Mouse (Mus musculus) hindbrain, embryonic 13.5 days (tissue): Measurements from ENCODE around the gene Gprc6a. TPM values are rescaled to one million over a fixed set of nuclear protein-coding genes. Genes with fewer than 3 reads are reported as not detected.

Experiments used
- ATAC-seq: fragments of 200-750 bp; cut with Nextera tagmentation; 2 replicates; pipeline ENCODE4 v1.8.0; 2017; ENCODE audit warnings: moderate TSS enrichment; ENCODE audit not compliant: low FRiP score
- H3K27ac ChIP-seq: fragments of 300-500 bp; sonication (generic); 2 replicates; pipeline ENCODE4 v1.5.1; 2015; ENCODE audit warnings: inconsistent platforms, mild to moderate bottlenecking, moderate library complexity
- H3K27me3 ChIP-seq: fragments of 300-500 bp; sonication (generic); 2 replicates; pipeline ENCODE4 v1.6.1; 2015; ENCODE audit warnings: mild to moderate bottlenecking, inconsistent platforms
- H3K36me3 ChIP-seq: fragments of 300-500 bp; sonication (generic); 2 replicates; pipeline ENCODE4 v1.6.1; 2015; ENCODE audit warnings: mild to moderate bottlenecking, inconsistent platforms
- H3K4me1 ChIP-seq: fragments of 300-500 bp; sonication (generic); replicated peaks from 2 replicates; pipeline ENCODE4 v1.6.1; 2015; ENCODE audit warnings: inconsistent platforms
- H3K4me2 ChIP-seq: fragments of 300-500 bp; sonication (generic); 2 replicates; pipeline ENCODE4 v1.6.1; 2015; ENCODE audit warnings: inconsistent platforms, mild to moderate bottlenecking, moderate library complexity
- H3K4me3 ChIP-seq: fragments of 300-500 bp; sonication (generic); 2 replicates; pipeline ENCODE4 v1.5.1; 2015; ENCODE audit warnings: mild to moderate bottlenecking, inconsistent platforms
- H3K9ac ChIP-seq: fragments of 300-500 bp; sonication (generic); 2 replicates; pipeline ENCODE4 v1.6.1; 2015; ENCODE audit warnings: mild to moderate bottlenecking, inconsistent platforms
- H3K9me3 ChIP-seq: fragments of 300-500 bp; sonication (generic); 2 replicates; pipeline ENCODE4 v1.6.1; 2016; ENCODE audit warnings: inconsistent platforms
- WGBS: fragments of 180-500 bp; shearing (Covaris S2); methylation state at CpG from one replicate; pipeline ENCODE4 v1.1.7; 2015; 5-methylcytosine and 5-hydroxymethylcytosine counted together
- polyA plus RNA-seq: library from polyadenylated mRNA; unstranded; fragments of >200 nt; fragmentation: Nextera tagmentation; extraction: Ambion mirVana; gene quantifications from 2 replicates; pipeline ENCODE4 v1.2.1, GENCODE M21; 2015

Gene Gprc6a
- polyA plus RNA-seq, result not detected in 2 replicates

GRCm38 (mm10) chr10:51631411-51632136 is at the start of gene Gprc6a:
Gene Gprc6a (minus strand): TSS chr10:51631461.
- H3K9me3 ChIP-seq, result no peaks in the 10 kb centered on the region
- no peaks in the 10 kb centered on the region for H3K4me1 ChIP-seq
- 77% methylated on average over 8 of the region's 8 CpGs for WGBS
- H3K27me3 ChIP-seq, result no peaks in the 10 kb centered on the region
- H3K9ac ChIP-seq, result no peak within 1 kb of the TSS
- H3K4me3 ChIP-seq, result no peak within 1 kb of the TSS
- no peak within 1 kb of the TSS for H3K27ac ChIP-seq
- H3K36me3 ChIP-seq, result no peaks in the 10 kb centered on the region
- ATAC-seq, result no peak
- no peak within 1 kb of the TSS for H3K4me2 ChIP-seq

- Histone ChIP-seq H3K4me3 (peak overlapping the region; percentile 53), H3K27ac (no peak overlapping the region), H3K9ac (peak overlapping the region; percentile 68; the same call in 1 of the 2 replicates), H3K9me3 (no peaks in the 10 kb centered on the region), H3K27me3 (peaks cover 34% of the 10 kb centered on the region), H3K36me3 (no peaks in the 10 kb centered on the region), H3K4me1 (peaks cover 14% of the 10 kb centered on the region), H3K4me2 (peak overlapping the region; percentile 96)
- 5% methylated on average over 10 of the region's 10 CpGs for whole genome bisulfite sequencing
- 0 out of 2 replicates have a peak, but pooled peaks have one; percentile 39 for ATAC-seq
Measured at GRCm38 (mm10) chr10:51678251-51678639, 47.0 kb upstream of the Gprc6a start.

GRCm38 (mm10) chr10:51677548-51678250 is 46.4 kb upstream of the Gprc6a start, which contains the start of gene Rfx6:
Gene Rfx6 (plus strand): TSS chr10:51677756.
- no peak within 1 kb of the TSS for H3K27ac ChIP-seq
- peak within 1 kb of the TSS; percentile 96 for H3K4me2 ChIP-seq
- H3K9ac ChIP-seq, result peak within 1 kb of the TSS; percentile 68
- ATAC-seq, result peak; percentile 88
- peak within 1 kb of the TSS; percentile 53 for H3K4me3 ChIP-seq
- H3K36me3 ChIP-seq, result no peaks in the 10 kb centered on the region
- H3K27me3 ChIP-seq, result peaks cover 34% of the 10 kb centered on the region
- no peaks in the 10 kb centered on the region for H3K9me3 ChIP-seq
- 0% methylated on average over 38 of the region's 38 CpGs for WGBS
- peaks cover 14% of the 10 kb centered on the region for H3K4me1 ChIP-seq

GRCm38 (mm10) chr10:51672082-51672779 is 41.0 kb upstream of the Gprc6a start:
- no peak overlapping the region for H3K9ac ChIP-seq
- peaks cover 19% of the 10 kb centered on the region for H3K27me3 ChIP-seq
- no peaks in the 10 kb centered on the region for H3K9me3 ChIP-seq
- peaks cover 2% of the 10 kb centered on the region; the same call in 1 of the 2 replicates for H3K4me1 ChIP-seq
- no peak overlapping the region for H3K4me2 ChIP-seq
- H3K36me3 ChIP-seq, result no peaks in the 10 kb centered on the region
- WGBS, result 52% methylated on average over 1 of the region's 1 CpGs
- H3K27ac ChIP-seq, result no peak overlapping the region
- ATAC-seq, result no peak; the same call in 1 of the 2 replicates
- H3K4me3 ChIP-seq, result no peak overlapping the region

- Histone ChIP-seq H3K4me2 (no peak overlapping the region), H3K36me3 (no peaks in the 10 kb centered on the region), H3K4me3 (no peak overlapping the region), H3K27me3 (peaks cover 13% of the 10 kb centered on the region), H3K4me1 (no peaks in the 10 kb centered on the region), H3K27ac (no peak overlapping the region), H3K9ac (no peak overlapping the region), H3K9me3 (no peaks in the 10 kb centered on the region)
- WGBS, result 90% methylated on average over 4 of the region's 4 CpGs
- ATAC-seq, result no peak
Measured at GRCm38 (mm10) chr10:51671583-51671982, 40.3 kb upstream of the Gprc6a start.

- no peak overlapping the region for H3K4me2 ChIP-seq
- H3K36me3 ChIP-seq, result no peaks in the 10 kb centered on the region
- no peaks in the 10 kb centered on the region for H3K4me1 ChIP-seq
- no peaks in the 10 kb centered on the region for H3K9me3 ChIP-seq
- no peak overlapping the region for H3K9ac ChIP-seq
- H3K4me3 ChIP-seq, result no peak overlapping the region
- no peaks in the 10 kb centered on the region for H3K27me3 ChIP-seq
- no peak overlapping the region for H3K27ac ChIP-seq
- ATAC-seq, result no peak
Measured at GRCm38 (mm10) chr10:51669334-51669733, 38.1 kb upstream of the Gprc6a start.

- H3K9ac ChIP-seq, result no peak overlapping the region
- no peaks in the 10 kb centered on the region for H3K36me3 ChIP-seq
- H3K4me1 ChIP-seq, result no peaks in the 10 kb centered on the region
- WGBS, result 75% methylated on average over 1 of the region's 1 CpGs
- H3K4me2 ChIP-seq, result no peak overlapping the region
- no peak overlapping the region for H3K27ac ChIP-seq
- no peaks in the 10 kb centered on the region for H3K9me3 ChIP-seq
- no peak for ATAC-seq
- no peaks in the 10 kb centered on the region for H3K27me3 ChIP-seq
- H3K4me3 ChIP-seq, result no peak overlapping the region
Measured at GRCm38 (mm10) chr10:51657324-51657723, 26.1 kb upstream of the Gprc6a start.

- 78% methylated on average over 3 of the region's 3 CpGs for WGBS
- Histone ChIP-seq H3K36me3 (no peaks in the 10 kb centered on the region), H3K4me3 (no peak overlapping the region), H3K27ac (no peak overlapping the region), H3K27me3 (no peaks in the 10 kb centered on the region), H3K4me1 (no peaks in the 10 kb centered on the region), H3K4me2 (no peak overlapping the region), H3K9ac (no peak overlapping the region), H3K9me3 (no peaks in the 10 kb centered on the region)
- ATAC-seq, result no peak
Measured at GRCm38 (mm10) chr10:51649506-51650221, 18.4 kb upstream of the Gprc6a start.

- Histone ChIP-seq H3K9me3 (no peaks in the 10 kb centered on the region), H3K9ac (no peak overlapping the region), H3K4me3 (no peak overlapping the region), H3K4me2 (no peak overlapping the region), H3K27me3 (no peaks in the 10 kb centered on the region), H3K4me1 (no peaks in the 10 kb centered on the region), H3K27ac (no peak overlapping the region), H3K36me3 (no peaks in the 10 kb centered on the region)
- 92% methylated on average over 3 of the region's 3 CpGs for WGBS
- ATAC-seq, result no peak
Measured at GRCm38 (mm10) chr10:51621193-51621592, 10.1 kb downstream of the Gprc6a start.

- no peak overlapping the region for H3K27ac ChIP-seq
- WGBS, result 66% methylated on average over 7 of the region's 7 CpGs
- H3K9ac ChIP-seq, result no peak overlapping the region
- no peaks in the 10 kb centered on the region for H3K4me1 ChIP-seq
- no peak overlapping the region for H3K4me3 ChIP-seq
- no peak for ATAC-seq
- no peak overlapping the region for H3K4me2 ChIP-seq
- no peaks in the 10 kb centered on the region for H3K27me3 ChIP-seq
- H3K9me3 ChIP-seq, result no peaks in the 10 kb centered on the region
- H3K36me3 ChIP-seq, result no peaks in the 10 kb centered on the region
Measured at GRCm38 (mm10) chr10:51620126-51620525, 11.1 kb downstream of the Gprc6a start.

- Histone ChIP-seq H3K4me1 (no peaks in the 10 kb centered on the region), H3K27ac (no peak overlapping the region), H3K9ac (no peak overlapping the region), H3K4me3 (no peak overlapping the region), H3K4me2 (no peak overlapping the region), H3K9me3 (no peaks in the 10 kb centered on the region), H3K36me3 (no peaks in the 10 kb centered on the region), H3K27me3 (no peaks in the 10 kb centered on the region)
- 81% methylated on average over 2 of the region's 2 CpGs for WGBS
- ATAC-seq, result no peak
Measured at GRCm38 (mm10) chr10:51618538-51618937, 12.7 kb downstream of the Gprc6a start.
